Mouse (Mus musculus) frontal cortex, postnatal 14 days (tissue): ENCODE results near the gene Trap1.
"Not testable (repeated sequence)": the region's sequence is repeated elsewhere in the genome, so short reads cannot be mapped to it uniquely, and the experiment has no call there.

Experiments used
- DNase-seq, 2 experiments: peaks; one replicate each; pipeline ENCODE4 v3.0.0; 2022; ENCODE audit warnings: low spot score in 2 of 2

Gene Trap1

GRCm38 (mm10) chr16:4077384-4078061 lies at the start of gene Trap1:
Gene Trap1, minus strand, starts transcription at chr16:4077827.
- DNase-seq: peak; percentile 91 to 96

GRCm38 (mm10) chr16:4117072-4117471 lies 39.4 kb upstream of the Trap1 start:
- no peak for DNase-seq

- no peak for DNase-seq
These were observed 22.7 kb upstream of the Trap1 start for GRCm38 (mm10) chr16:4100374-4100773.

- DNase-seq: no peak
These were observed 19.9 kb upstream of the Trap1 start for GRCm38 (mm10) chr16:4097521-4097920.

- DNase-seq: no peak
These were observed 19.3 kb upstream of the Trap1 start for GRCm38 (mm10) chr16:4096898-4097297.

- no peak for DNase-seq
These were observed 18.5 kb upstream of the Trap1 start for GRCm38 (mm10) chr16:4096141-4096540.

GRCm38 (mm10) chr16:4087214-4087913 lies 9.7 kb upstream of the Trap1 start:
- DNase-seq: no peak

- no peak for DNase-seq
These were observed 8.3 kb upstream of the Trap1 start for GRCm38 (mm10) chr16:4085851-4086387.

- DNase-seq: no peak
These were observed 7.4 kb upstream of the Trap1 start for GRCm38 (mm10) chr16:4085051-4085450.

GRCm38 (mm10) chr16:4080419-4080818 lies 2.8 kb upstream of the Trap1 start:
- DNase-seq: not testable (repeated sequence)

- no peak for DNase-seq
These were observed 2.0 kb upstream of the Trap1 start for GRCm38 (mm10) chr16:4079656-4080055.

GRCm38 (mm10) chr16:4078302-4078701 lies 675 bp upstream of the Trap1 start:
- not testable (repeated sequence) for DNase-seq

GRCm38 (mm10) chr16:4074836-4075235 lies 2.8 kb downstream of the Trap1 start:
- DNase-seq: no peak

- DNase-seq: no peak
These were observed 3.3 kb downstream of the Trap1 start for GRCm38 (mm10) chr16:4074297-4074696.

GRCm38 (mm10) chr16:4068588-4068987 lies 9.0 kb downstream of the Trap1 start:
- DNase-seq: peak in 1 of 2 experiments; percentile 42

GRCm38 (mm10) chr16:4064945-4065344 lies 12.7 kb downstream of the Trap1 start:
- no peak for DNase-seq

GRCm38 (mm10) chr16:4053811-4054210 lies 23.8 kb downstream of the Trap1 start:
- DNase-seq: no peak

GRCm38 (mm10) chr16:4052601-4053000 lies 25.0 kb downstream of the Trap1 start:
- no peak for DNase-seq

- DNase-seq: no peak
These were observed 32.1 kb downstream of the Trap1 start for GRCm38 (mm10) chr16:4045524-4045923.

GRCm38 (mm10) chr16:4044093-4044492 lies 33.5 kb downstream of the Trap1 start:
- DNase-seq: no peak

GRCm38 (mm10) chr16:4041646-4042045 lies 36.0 kb downstream of the Trap1 start:
- no peak for DNase-seq

- no peak for DNase-seq
These were observed 37.4 kb downstream of the Trap1 start for GRCm38 (mm10) chr16:4040206-4040605.

- no peak for DNase-seq
These were observed 39.9 kb downstream of the Trap1 start for GRCm38 (mm10) chr16:4037690-4038089.
